Mouse (Mus musculus) heart, postnatal 0 days (tissue): ENCODE results near the gene Frat1.

ENCODE experiments used
- CTCF ChIP-seq: IDR thresholded peaks from 2 replicates; pipeline ENCODE4 v1.5.1; 2016; ENCODE audit warnings: antibody characterized with exemption, control low read depth, low read depth
- EP300 ChIP-seq: IDR thresholded peaks from 2 replicates; pipeline ENCODE4 v1.6.1; 2016; ENCODE audit warnings: antibody characterized with exemption, low read depth

DNA sequence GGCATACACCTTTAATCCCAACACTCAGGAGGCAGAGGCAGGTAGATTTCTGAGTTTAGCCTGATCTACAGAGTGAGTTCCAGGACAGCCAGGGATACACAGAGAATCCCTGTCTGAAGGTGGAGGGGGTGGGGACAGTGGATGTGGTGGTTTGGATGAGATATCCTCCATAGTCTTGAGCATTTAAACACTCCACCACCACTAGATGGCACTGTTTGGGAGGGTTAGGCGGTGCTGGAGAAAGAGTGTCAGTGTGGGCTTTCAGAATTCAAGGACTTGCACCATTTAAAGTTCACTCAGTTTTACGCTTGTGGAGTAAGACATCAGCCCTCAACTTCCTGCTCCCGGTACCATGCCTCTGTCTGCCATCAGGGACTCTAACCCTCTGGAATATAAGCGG is 23.9 kb upstream of the Frat1 start:
- TF ChIP-seq CTCF (peak; percentile 19; the same call in 1 of the 2 replicates), EP300 (no peak)
